Comparison of ENCODE assay signal across 27 mouse cellular contexts in the genomic region with DNA sequence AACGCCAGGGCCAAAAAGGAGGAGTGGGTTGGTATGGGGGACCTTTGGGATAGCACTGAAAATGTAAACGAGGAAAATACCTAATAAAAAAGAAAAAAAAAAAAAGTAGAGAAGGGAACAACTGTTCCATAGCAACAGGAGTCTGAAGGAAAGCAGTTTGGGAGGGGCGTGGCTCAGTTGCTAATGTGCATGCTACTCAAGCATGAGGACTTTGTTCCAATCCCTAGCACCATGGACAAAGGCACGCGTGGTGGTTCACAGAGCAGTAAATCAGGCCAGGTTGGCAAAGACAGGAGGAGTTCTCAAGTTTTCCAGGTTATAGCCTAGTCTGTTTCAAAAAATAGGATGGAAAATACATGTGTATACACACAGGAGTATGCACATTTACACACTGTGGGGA. TPM values are rescaled to one million over a fixed set of nuclear protein-coding genes. Genes with fewer than 3 reads are reported as not detected.
DNase-seq lines count a peak whose midpoint lies in the region; ATAC-seq and TF ChIP-seq lines count a peak whose summit lies in the region.
"Had no signal": no experiment of that assay in that cellular context is flagged by ENCODE, and none has a peak within 500 bp of the region (broad histone marks: within the 10 kb centered on the region; RNA-seq: fewer than 3 reads in every experiment).

No protein-coding gene starts in this region.

- H3K4me2 ChIP-seq in hindbrain, embryonic 11.5 days (replicated peaks; ENCODE audit: low read depth, low read length): no peak overlapping the region
- H3K4me2 ChIP-seq in myocyte (ENCODE audit: low read depth): no peak overlapping the region
- H3K4me2 ChIP-seq: embryonic facial prominence, embryonic 15.5 days; heart, embryonic 11.5 days; limb, embryonic 15.5 days; lung, embryonic 14.5 days had no signal

- H3K27ac ChIP-seq in hindbrain, embryonic 11.5 days (ENCODE audit: low read depth, low read length): no peak overlapping the region
- H3K27ac ChIP-seq in hindbrain, embryonic 10.5 days: no peak overlapping the region
- H3K27ac ChIP-seq: embryonic facial prominence, embryonic 15.5 days; hindbrain, postnatal 0 days; limb, embryonic 15.5 days; liver, embryonic 14.5 days had no signal

- no peak overlapping the region for H3K4me3 ChIP-seq in hindbrain, embryonic 11.5 days (ENCODE audit: low read depth, low read length)
- H3K4me3 ChIP-seq in hindbrain, embryonic 10.5 days: no peak overlapping the region
- no peak overlapping the region for H3K4me3 ChIP-seq in myocyte
- H3K4me3 ChIP-seq: embryonic facial prominence, embryonic 15.5 days; limb, embryonic 15.5 days had no signal

- ATAC-seq in hindbrain, embryonic 11.5 days (ENCODE audit: low FRiP score): no peak
- ATAC-seq: forebrain, embryonic 14.5 days; hindbrain, postnatal 0 days had no signal

- WGBS in hindbrain, embryonic 11.5 days: 70% methylated on average over 5 of the region's 5 CpGs
- WGBS in hindbrain, embryonic 10.5 days: 72% methylated on average over 5 of the region's 5 CpGs

- no peaks in the 10 kb centered on the region for H3K4me1 ChIP-seq in hindbrain, embryonic 11.5 days (replicated peaks; ENCODE audit: control insufficient read depth, insufficient read depth, low read length)
- no peaks in the 10 kb centered on the region for H3K4me1 ChIP-seq in hindbrain, embryonic 10.5 days (replicated peaks)
- H3K4me1 ChIP-seq: embryonic facial prominence, embryonic 15.5 days; limb, embryonic 15.5 days had no signal

- no peaks in the 10 kb centered on the region for H3K36me3 ChIP-seq in hindbrain, embryonic 11.5 days (ENCODE audit: control insufficient read depth, insufficient read depth, low read length)
- no peaks in the 10 kb centered on the region for H3K36me3 ChIP-seq in hindbrain, embryonic 10.5 days
- no peaks in the 10 kb centered on the region for H3K36me3 ChIP-seq in myocyte (ENCODE audit: control insufficient read depth, insufficient read depth)
- H3K36me3 ChIP-seq: embryonic facial prominence, embryonic 15.5 days; limb, embryonic 15.5 days had no signal

- TF ChIP-seq POLR2A in myocyte (IDR thresholded peaks at IDR 0.05; ENCODE audit: insufficient read length, low read depth): no peak

- H3ac ChIP-seq in myocyte (ENCODE audit: control insufficient read depth, insufficient read length): no peak overlapping the region

- no peaks in the 10 kb centered on the region for H3K27me3 ChIP-seq in hindbrain, embryonic 11.5 days (ENCODE audit: control insufficient read depth, insufficient read depth, low read length)
- no peaks in the 10 kb centered on the region for H3K27me3 ChIP-seq in hindbrain, embryonic 10.5 days (ENCODE audit: insufficient read depth, poor library complexity, severe bottlenecking)
- no peaks in the 10 kb centered on the region for H3K27me3 ChIP-seq in myocyte (ENCODE audit: control insufficient read depth, insufficient read depth, insufficient read length)
- H3K27me3 ChIP-seq: embryonic facial prominence, embryonic 15.5 days; limb, embryonic 15.5 days had no signal

- no peaks in the 10 kb centered on the region for H3K9me3 ChIP-seq in hindbrain, embryonic 11.5 days (ENCODE audit: control insufficient read depth, low read length)
- H3K9me3 ChIP-seq in hindbrain, embryonic 10.5 days: no peaks in the 10 kb centered on the region
- H3K9me3 ChIP-seq: embryonic facial prominence, embryonic 15.5 days; limb, embryonic 15.5 days had no signal

- DNase-seq in hindbrain, embryonic 11.5 days (ENCODE audit: low spot score): peak; percentile 10
- DNase-seq in hindbrain, embryonic 10.5 days (ENCODE audit: low spot score): no peak
- peak; percentile 4 for DNase-seq in kidney, postnatal 14 days
- DNase-seq in kidney, adult 9 months: no peak
- DNase-seq in R1 (ENCODE audit: low read depth, low spot score): peak; percentile 88
- no peak for DNase-seq in spleen, postnatal 14 days (ENCODE audit: low spot score in 2 of 2)
- no peak for DNase-seq in heart, adult 9 months (ENCODE audit: low spot score in 2 of 2)
- DNase-seq: adrenal gland, postnatal 36 days; cerebellum, adult 11 months; cerebellum, adult 9-11 months; left cerebral cortex, postnatal 4 days; lung, embryonic 14.5 days; midbrain, embryonic 14.5 days; thymus, adult 2 months; thymus, postnatal 4 days had no signal

- no peak overlapping the region for H3K9ac ChIP-seq in hindbrain, embryonic 11.5 days (ENCODE audit: low read depth, low read length)
- H3K9ac ChIP-seq: embryonic facial prominence, embryonic 15.5 days; limb, embryonic 15.5 days; liver, embryonic 14.5 days; lung, embryonic 14.5 days had no signal

- H3K79me2 ChIP-seq in myocyte (ENCODE audit: control insufficient read depth, insufficient read depth): no peaks in the 10 kb centered on the region

TF ChIP-seq in myocyte, 11 proteins besides CTCF, POLR2A, EP300 and RAD21:
- TF ChIP-seq REST (IDR thresholded peaks at IDR 0.05; ENCODE audit: insufficient read depth, insufficient read length): peak; percentile 54
- TF ChIP-seq TCF3 (IDR thresholded peaks at IDR 0.05; ENCODE audit: insufficient read length, low read depth): no peak

RNA-seq across cellular contexts. Expression of a gene that starts 14.0 kb away (rescaled TPM):
- polyA plus RNA-seq in hindbrain, embryonic 11.5 days (2014; fragmentation: Nextera tagmentation; extraction: Ambion mirVana): not detected in 2 replicates
- polyA plus RNA-seq in hindbrain, embryonic 10.5 days (2016; fragmentation: Nextera tagmentation; extraction: Ambion mirVana): not detected in 2 replicates
- polyA plus RNA-seq in myocyte (2012; fragmentation: generic; extraction: Trizol): not detected
- polyA plus RNA-seq: embryonic facial prominence, embryonic 15.5 days; forebrain, embryonic 14.5 days; frontal cortex, adult 2 months; heart, embryonic 11.5 days; heart, postnatal 0 days; hindbrain, postnatal 0 days; large intestine, adult 2 months; limb, embryonic 15.5 days; liver, embryonic 14.5 days; lung, embryonic 14.5 days; midbrain, embryonic 14.5 days; neural tube, embryonic 14.5 days; stomach, embryonic 16.5 days had no signal

RNA-seq across cellular contexts. Expression of a gene that starts 47.0 kb away (rescaled TPM):
- polyA plus RNA-seq in hindbrain, embryonic 11.5 days (2014; fragmentation: Nextera tagmentation; extraction: Ambion mirVana): 10.9 and 12.2 TPM in 2 replicates
- polyA plus RNA-seq in hindbrain, embryonic 10.5 days (2016; fragmentation: Nextera tagmentation; extraction: Ambion mirVana): 6.9 and 8.4 TPM in 2 replicates
- polyA plus RNA-seq in myocyte (2012; fragmentation: generic; extraction: Trizol): 0.08 TPM

Comparison
In these comparisons a context has a peak if more than half of its experiments do, and no peak if none do; other contexts are left out.
1. DNase-seq: peak in hindbrain, embryonic 11.5 days (single experiment), kidney, postnatal 14 days (single experiment) and R1 (single experiment); none in hindbrain, embryonic 10.5 days (single experiment), kidney, adult 9 months (single experiment), spleen, postnatal 14 days (0 of 2) and heart, adult 9 months (0 of 2).